Mouse (Mus musculus) spleen, adult 2 months (tissue): ENCODE data around the gene Rps27.

ENCODE experiments used
- CTCF ChIP-seq: fragments of 200-500 bp; IDR thresholded peaks from 2 replicates; pipeline ENCODE4 v1.5.1; 2011; ENCODE audit warnings: mild to moderate bottlenecking, inconsistent platforms; ENCODE audit not compliant: insufficient read depth, insufficient read length, insufficient replicate concordance; ENCODE audit errors: extremely low read depth
- POLR2A ChIP-seq: fragments of 200-500 bp; IDR thresholded peaks from 2 replicates; pipeline ENCODE4 v1.6.1; 2011; ENCODE audit warnings: low read depth, low read length, inconsistent platforms

GRCm38 (mm10) chr3:90242984-90243775 lies 29.7 kb upstream of the Rps27 start, which contains the start of gene Creb3l4:
- TF ChIP-seq CTCF (no peak), POLR2A (no peak)
